Mouse (Mus musculus) CH12.LX (cell line): ENCODE results near the gene Ccdc51. TPM values are rescaled to one million over a fixed set of nuclear protein-coding genes. Genes with fewer than 3 reads are reported as not detected.

ENCODE experiments used
- DNase-seq: peaks from one replicate; pipeline ENCODE4 v3.0.0-alpha.2; 2013; ENCODE audit errors: extremely low read depth
- H3K27ac ChIP-seq: 2 replicates; pipeline ENCODE4 v1.5.1; 2012; ENCODE audit warnings: low read depth, mild to moderate bottlenecking, control low read depth, moderate library complexity; ENCODE audit not compliant: insufficient read depth
- H3K27me3 ChIP-seq: replicated peaks from 2 replicates; pipeline ENCODE3; 2012; ENCODE audit warnings: inconsistent platforms
- H3K36me3 ChIP-seq, 2 experiments: replicated peaks in 1 of 2; 2 replicates each; pipeline versions ENCODE3 to v1.6.1; 2012; ENCODE audit warnings: inconsistent platforms in 1 of 2, low read length in 1 of 2, mild to moderate bottlenecking in 1 of 2, mixed read lengths in 1 of 2, moderate library complexity in 1 of 2; ENCODE audit not compliant: control insufficient read depth in 1 of 2, insufficient read depth in 1 of 2
- H3K4me1 ChIP-seq, 2 experiments: 2 replicates each; pipeline ENCODE4 v1.6.1; 2012; ENCODE audit warnings: inconsistent platforms in 1 of 2, moderate library complexity in 1 of 2; ENCODE audit not compliant: insufficient read depth in 2 of 2, control insufficient read depth in 1 of 2
- H3K4me2 ChIP-seq: 2 replicates; pipeline ENCODE4 v1.6.1; 2012; ENCODE audit warnings: low read depth, mild to moderate bottlenecking, control low read depth; ENCODE audit not compliant: poor library complexity, insufficient read depth, severe bottlenecking
- H3K4me3 ChIP-seq, 3 experiments: fragments of 150-350 bp in 1 of 3; sonication (generic) in 1 of 3; replicated peaks in 1 of 3; 2 replicates each; pipeline versions ENCODE3 to v1.5.1; 2011 to 2012; ENCODE audit warnings: low read depth in 2 of 3, low read length in 2 of 3, mild to moderate bottlenecking in 2 of 3, moderate library complexity in 2 of 3, control low read depth in 1 of 3, improper control_type of control experiment in 1 of 3, inconsistent platforms in 1 of 3, mixed read lengths in 1 of 3; ENCODE audit not compliant: poor library complexity in 1 of 3
- H3K79me2 ChIP-seq: replicated peaks from 2 replicates; pipeline ENCODE4 v1.6.1; 2012; ENCODE audit warnings: mild to moderate bottlenecking, moderate library complexity; ENCODE audit not compliant: control insufficient read depth, poor library complexity, insufficient read depth, severe bottlenecking; ENCODE audit errors: extremely low read depth
- H3K9ac ChIP-seq: 2 replicates; pipeline ENCODE4 v1.6.1; 2012; ENCODE audit warnings: low read depth, mild to moderate bottlenecking, control low read depth, moderate library complexity; ENCODE audit not compliant: insufficient read depth
- H3K9me3 ChIP-seq: replicated peaks from 2 replicates; pipeline ENCODE3; 2012; ENCODE audit warnings: low read length, inconsistent platforms, mixed read lengths
- CTCF ChIP-seq, 2 experiments: IDR thresholded peaks in 1 of 2; conservative IDR thresholded peaks in 1 of 2; 2 replicates each; pipeline ENCODE4 v1.5.1; 2011 to 2012; ENCODE audit warnings: low read depth in 2 of 2, low read length in 2 of 2, improper control_type of control experiment in 1 of 2, inconsistent platforms in 1 of 2, mild to moderate bottlenecking in 1 of 2, moderate library complexity in 1 of 2
- E2F4 ChIP-seq: IDR thresholded peaks from 2 replicates; pipeline ENCODE4 v1.6.1; 2011; ENCODE audit warnings: low read depth, low read length, improper control_type of control experiment; ENCODE audit not compliant: insufficient replicate concordance
- EP300 ChIP-seq: IDR thresholded peaks from 2 replicates; pipeline ENCODE4 v1.6.1; 2011; ENCODE audit warnings: low read length, improper control_type of control experiment
- GABPA ChIP-seq: IDR thresholded peaks from 2 replicates; pipeline ENCODE4 v1.6.1; 2012; ENCODE audit warnings: low read depth, low read length, improper control_type of control experiment, inconsistent platforms; ENCODE audit not compliant: insufficient replicate concordance
- MAX ChIP-seq: IDR thresholded peaks from 2 replicates; pipeline ENCODE4 v1.6.1; 2011; ENCODE audit warnings: low read length, improper control_type of control experiment
- MAZ ChIP-seq: IDR thresholded peaks from 2 replicates; pipeline ENCODE4 v1.6.1; 2012; ENCODE audit warnings: low read depth, mild to moderate bottlenecking, inconsistent platforms, low read length, improper control_type of control experiment, moderate library complexity
- MXI1 ChIP-seq: IDR thresholded peaks from 2 replicates; pipeline ENCODE4 v1.6.1; 2011; ENCODE audit warnings: mild to moderate bottlenecking, low read depth, low read length, improper control_type of control experiment
- SIN3A ChIP-seq: IDR thresholded peaks from 2 replicates; pipeline ENCODE4 v1.6.1; 2012; ENCODE audit warnings: low read length, improper control_type of control experiment, inconsistent platforms
- USF1 ChIP-seq: IDR thresholded peaks from 2 replicates; pipeline ENCODE4 v1.6.1; 2014; ENCODE audit warnings: low read depth, mild to moderate bottlenecking, inconsistent platforms, low read length, improper control_type of control experiment
- ZMIZ1 ChIP-seq: IDR thresholded peaks from 2 replicates; pipeline ENCODE4 v1.6.1; 2012; ENCODE audit warnings: low read depth, mild to moderate bottlenecking, inconsistent platforms, low read length, improper control_type of control experiment
- dilution Hi-C: fragments of 300-500 bp; cut with MboI; formaldehyde crosslinking; loops from 2 replicates; pipeline ENCODE4 v1.14.3; 2020; ENCODE audit warnings: low sequenced_read_pairs; ENCODE audit not compliant: extremely low pct_unique_long_range_greater_than_20kb, extremely low pct_ligation_motif_present
- in situ Hi-C: fragments of 300-500 bp; cut with MboI; formaldehyde crosslinking; loops from 3 replicates; pipeline ENCODE4 v1.14.3; 2019; ENCODE audit warnings: low sequenced_read_pairs, low pct_ligation_motif_present, low pct_unique_long_range_greater_than_20kb, mixed read lengths
- polyA plus RNA-seq: library from polyadenylated mRNA; unstranded; fragments of >175 nt; gene quantifications from 2 replicates; pipeline ENCODE4 v1.2.1, GENCODE M21; 2012; ENCODE audit warnings: low read depth; ENCODE audit not compliant: insufficient read length
- total RNA-seq, 2 experiments: library from RNA; depleted of rRNA; stranded (reverse); fragments of 300-350 nt in 1 of 2; fragments of >200 nt in 1 of 2; gene quantifications; 2 replicates each; pipeline ENCODE4 v1.2.3; 2012 to 2014

The Ccdc51 gene
- total and polyA plus RNA-seq, 3 experiments: 7.6 to 18.2 (median 16.2) TPM

- dilution Hi-C loops (no loop called here), in situ Hi-C loops (no loop called here)
- no peak for TF ChIP-seq USF1
- H3K4me1 ChIP-seq: peaks cover 0 to 5% of the 10 kb centered on the region in 2 experiments; a peak in 3 of 4 replicates
- no peak overlapping the region for H3K27ac ChIP-seq
- no peaks in the 10 kb centered on the region for H3K79me2 ChIP-seq
- H3K9ac ChIP-seq: no peak overlapping the region
- H3K4me2 ChIP-seq: no peak overlapping the region
- no peak overlapping the region for H3K4me3 ChIP-seq
- peaks cover 17% of the 10 kb centered on the region for H3K27me3 ChIP-seq
- H3K36me3 ChIP-seq: no peaks in the 10 kb centered on the region
- no peak for DNase-seq
- H3K9me3 ChIP-seq: no peaks in the 10 kb centered on the region
Observed at GRCm38 (mm10) chr9:109125043-109125442, 42.8 kb downstream of the Ccdc51 start.

- TF ChIP-seq E2F4: no peak
- no peak for TF ChIP-seq GABPA
- TF ChIP-seq, all 38 proteins: peak for 0
- no peaks in the 10 kb centered on the region for H3K79me2 ChIP-seq
Observed at GRCm38 (mm10) chr9:109125481-109125880, 43.2 kb downstream of the Ccdc51 start.

GRCm38 (mm10) chr9:109127076-109127475 is 44.8 kb downstream of the Ccdc51 start:
- in situ Hi-C loops (no loop called here), dilution Hi-C loops (no loop called here)
- TF ChIP-seq MAZ (no peak), ZMIZ1 (no peak), CTCF (conservative IDR thresholded peaks at IDR 0.05 in 1 of 2, IDR thresholded peaks at IDR 0.05 in 1 of 2; ENCODE audit: low read depth in 2 of 2, low read length in 2 of 2) (no peak), EP300 (no peak), SIN3A (no peak), MAX (no peak), GABPA (no peak), MXI1 (no peak)
- no peak for DNase-seq
- Histone ChIP-seq H3K79me2 (no peaks in the 10 kb centered on the region), H3K27ac (no peak overlapping the region), H3K36me3 (no peaks in the 10 kb centered on the region), H3K4me2 (no peak overlapping the region), H3K4me1 (peaks cover 0 to 5% of the 10 kb centered on the region in 2 experiments; a peak in 3 of 4 replicates), H3K9me3 (no peaks in the 10 kb centered on the region), H3K9ac (no peak overlapping the region), H3K27me3 (peaks cover 19% of the 10 kb centered on the region), H3K4me3 (no peak overlapping the region)

More at GRCm38 (mm10) chr9:109125481-109125880, 43.2 kb downstream of the Ccdc51 start:
- Histone ChIP-seq H3K4me2 (no peak overlapping the region), H3K9me3 (no peaks in the 10 kb centered on the region), H3K4me3 (no peak overlapping the region), H3K9ac (no peak overlapping the region), H3K4me1 (peaks cover 0 to 5% of the 10 kb centered on the region in 2 experiments; a peak in 3 of 4 replicates), H3K27me3 (peaks cover 17% of the 10 kb centered on the region), H3K36me3 (no peaks in the 10 kb centered on the region), H3K27ac (no peak overlapping the region)
- DNase-seq: no peak
- in situ Hi-C loops (no loop called here), dilution Hi-C loops (no loop called here)
